Mouse (Mus musculus) heart, postnatal 14 days (tissue): ENCODE measurements around the gene 4933424G06Rik. TPM values are rescaled to one million over a fixed set of nuclear protein-coding genes. Genes with fewer than 3 reads are reported as not detected.
A peak's percentile ranks its signal among the peaks of the same experiment; 100 is the strongest.

Source experiments
- DNase-seq, 2 experiments: peaks; one replicate each; pipeline ENCODE4 v3.0.0; 2021 to 2022
- intact Hi-C: fragments of 180-260 bp; cut with DNase I; formaldehyde crosslinking; loops from one replicate; pipeline ENCODE4 v1.15.1; 2025
- total RNA-seq, 2 experiments: library from RNA; stranded (reverse); gene quantifications; 2 replicates each; pipeline ENCODE4 v1.2.3; 2021

The 4933424G06Rik gene
- total RNA-seq, 2 experiments from 2014 or later = not detected

DNA sequence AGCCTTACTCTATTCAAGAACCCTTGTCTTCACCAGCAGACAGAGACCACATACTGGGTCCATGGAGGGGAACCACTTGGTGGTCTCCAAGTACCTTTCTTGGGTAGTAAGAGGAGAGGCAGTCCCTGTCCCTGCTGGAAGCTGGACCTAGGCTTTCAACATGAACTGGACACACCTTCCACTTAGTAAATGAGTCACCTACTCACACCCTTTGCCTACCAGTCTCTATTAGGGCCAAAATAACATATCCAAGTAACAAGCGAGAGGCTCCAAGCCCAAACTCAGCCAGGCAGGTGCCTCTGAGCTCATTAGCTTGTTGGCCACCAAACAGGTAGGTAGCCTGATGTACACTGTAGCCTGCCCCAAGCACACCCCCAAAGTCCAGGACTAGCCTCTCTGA lies 1.3 kb upstream of the 4933424G06Rik start:
- DNase-seq = no peak
- intact Hi-C loops = no loop called here

DNA sequence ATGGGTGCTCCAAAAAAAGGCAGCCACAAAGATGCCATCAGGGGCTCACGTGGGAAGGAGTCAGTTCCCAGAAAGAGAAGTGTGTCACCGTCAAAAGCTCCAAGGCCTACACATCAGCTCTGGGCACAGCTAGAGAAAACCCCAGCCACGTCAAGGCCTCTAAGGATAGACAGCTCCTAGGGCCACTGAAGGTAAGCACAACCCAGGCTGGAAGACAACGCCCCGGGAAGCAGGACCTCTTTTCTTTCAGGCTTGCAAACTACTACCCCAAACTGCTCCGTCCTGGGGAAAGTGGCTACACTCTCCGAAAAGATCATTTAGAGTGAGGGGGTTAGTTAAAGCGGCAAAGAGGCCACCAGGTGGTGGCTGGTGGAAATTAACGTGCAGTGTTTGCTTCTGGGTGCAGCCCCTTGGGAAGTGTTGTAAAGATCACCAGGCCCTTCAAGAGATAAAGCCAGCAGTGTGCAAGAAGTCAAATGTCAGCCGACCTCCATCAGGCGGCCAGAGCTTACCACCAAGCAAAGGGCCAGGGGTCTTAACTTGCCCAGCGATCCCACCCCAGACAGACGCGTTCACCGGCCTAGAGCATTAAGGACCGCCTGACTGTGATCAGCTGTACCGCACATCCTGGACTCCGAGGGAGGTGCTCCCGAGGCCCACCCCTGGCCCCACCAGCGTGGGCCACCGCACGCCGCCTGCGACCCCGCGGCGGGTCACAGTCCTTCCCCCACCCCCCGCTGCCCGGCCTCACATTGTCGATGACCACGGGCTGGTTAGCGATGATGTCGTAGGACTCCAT lies 695 bp upstream of the 4933424G06Rik start:
- DNase-seq = peak; percentile 25 to 44
- intact Hi-C loops = no loop called here

GRCm38 (mm10) chr1:36711104-36711503 lies 1.2 kb downstream of the 4933424G06Rik start:
- DNase-seq = no peak
- intact Hi-C loops = no loop called here

DNA sequence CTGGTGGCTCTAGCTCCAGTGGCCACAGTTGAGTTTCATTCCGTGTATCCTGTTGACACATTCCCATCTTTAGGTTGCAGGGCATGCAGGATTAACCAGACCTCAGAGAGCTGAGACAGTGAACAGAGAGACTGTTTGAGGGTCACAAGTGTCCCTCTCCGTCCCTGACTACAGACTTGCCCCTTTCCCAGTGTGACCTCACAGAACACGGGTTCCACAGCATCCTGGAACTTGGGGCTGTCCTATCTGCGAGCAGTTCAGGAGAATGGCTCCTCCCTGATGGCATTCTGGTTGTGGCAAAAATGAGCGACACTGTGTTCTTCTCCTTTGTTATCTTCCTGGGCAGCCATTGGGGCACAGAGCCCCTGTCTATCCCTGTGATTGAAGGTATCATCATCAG lies 4.4 kb downstream of the 4933424G06Rik start, which contains the start of gene Actr1b:
TSS of gene Actr1b (minus strand) at position 112 of the 400 bp plus-strand sequence.
- intact Hi-C loops = no loop called here
- no peak for DNase-seq

DNA sequence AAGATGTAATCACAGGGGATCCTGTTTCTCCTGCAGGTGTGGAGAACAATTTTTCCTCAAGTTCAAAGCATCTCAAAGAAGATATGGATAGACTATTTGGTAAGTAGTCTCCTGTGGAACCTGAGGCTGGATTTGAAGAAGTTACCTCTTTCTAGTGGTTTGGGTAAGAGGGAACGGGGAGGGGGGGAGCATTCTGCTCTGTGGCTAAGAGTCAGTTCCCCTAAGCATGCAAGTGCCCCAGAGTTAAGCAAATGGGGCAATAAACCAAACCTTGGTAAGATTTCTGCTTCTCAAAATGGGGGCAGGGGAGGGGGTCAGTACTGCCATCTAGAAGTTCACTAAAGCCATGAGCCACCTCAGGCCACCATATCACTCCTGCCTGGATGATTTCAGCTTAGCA lies 8.8 kb downstream of the 4933424G06Rik start:
- intact Hi-C loops = no loop called here

DNA sequence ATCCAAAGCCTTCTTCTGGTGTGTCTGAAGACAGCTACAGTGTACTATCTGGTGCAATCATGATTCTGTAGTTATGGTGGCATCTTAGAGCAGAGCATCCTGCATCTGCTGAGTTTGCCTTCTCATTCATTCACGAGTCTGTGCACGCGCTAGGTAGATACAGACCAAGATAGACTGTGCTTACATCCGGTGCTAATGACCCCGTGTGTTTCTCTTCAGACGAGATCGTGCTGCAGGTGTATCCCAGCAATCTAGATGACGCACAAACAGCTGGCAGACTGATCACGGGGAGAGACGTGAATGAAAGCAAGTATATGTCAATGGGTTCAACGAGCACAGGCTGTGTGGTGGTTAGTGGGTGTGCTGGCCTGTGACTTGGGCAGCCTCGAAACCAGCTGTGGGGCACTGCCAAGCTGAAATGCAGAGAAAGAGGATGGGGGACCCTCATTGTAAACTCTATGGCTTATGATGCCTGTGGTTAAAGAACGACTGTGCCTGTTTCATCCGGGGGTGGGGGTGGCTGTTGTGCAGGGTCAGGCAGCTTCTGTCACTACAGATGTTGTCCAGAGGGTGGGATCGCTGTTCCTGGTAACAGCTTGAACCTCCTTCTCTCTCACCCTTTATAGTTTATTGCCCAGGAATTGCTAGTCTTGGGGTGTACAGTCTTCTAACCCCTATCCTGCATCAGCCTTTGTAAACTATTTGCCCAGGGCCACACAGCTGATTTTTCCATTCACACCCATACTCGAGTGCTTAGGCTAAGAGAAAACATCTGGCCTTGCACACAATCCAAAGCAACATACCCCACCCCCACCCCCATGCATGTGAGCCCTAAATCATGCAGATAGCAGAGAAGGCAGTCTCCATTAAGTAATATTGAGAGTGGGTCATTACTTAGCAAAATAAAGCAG lies 13.5 kb downstream of the 4933424G06Rik start:
- intact Hi-C loops = no loop called here
- no peak for DNase-seq

More for the DNA sequence above, 8.8 kb downstream of the 4933424G06Rik start:
- no peak for DNase-seq

- DNase-seq = no peak
- intact Hi-C loops = no loop called here
Observed at GRCm38 (mm10) chr1:36724057-36724431, 14.1 kb downstream of the 4933424G06Rik start.

DNA sequence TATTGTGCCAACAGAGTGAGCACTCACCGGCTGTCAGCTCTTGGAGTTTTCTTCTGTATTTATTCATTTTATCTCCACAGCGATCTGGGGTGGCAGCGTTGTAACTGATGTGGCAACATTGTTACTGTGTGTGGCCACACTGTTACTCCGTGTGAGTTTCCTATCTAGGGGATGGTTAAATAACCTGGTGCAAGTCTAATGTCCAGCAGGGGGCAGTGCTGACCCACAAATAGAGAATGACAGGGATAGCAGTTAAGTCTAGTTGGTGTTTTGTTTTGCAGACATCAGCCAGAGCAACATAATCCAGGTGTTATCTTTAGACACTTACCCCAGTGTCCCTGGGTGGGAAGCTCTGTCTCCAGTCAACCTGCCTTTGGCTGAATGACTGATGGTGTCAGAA lies 27.4 kb downstream of the 4933424G06Rik start:
- peak; percentile 77 to 89 for DNase-seq
- intact Hi-C loops = loop anchor here (2.0 kb wide), 1 partner anchor 514 kb away; no protein-coding TSS in a partner anchor

GRCm38 (mm10) chr1:36739231-36739630 lies 29.3 kb downstream of the 4933424G06Rik start:
- intact Hi-C loops = no loop called here
- no peak for DNase-seq

- no peak for DNase-seq
- intact Hi-C loops = no loop called here
Observed at GRCm38 (mm10) chr1:36743046-36743445, 33.1 kb downstream of the 4933424G06Rik start.

- intact Hi-C loops = no loop called here
- peak; percentile 62 to 75 for DNase-seq
Observed at GRCm38 (mm10) chr1:36744268-36744944, 34.5 kb downstream of the 4933424G06Rik start.

DNA sequence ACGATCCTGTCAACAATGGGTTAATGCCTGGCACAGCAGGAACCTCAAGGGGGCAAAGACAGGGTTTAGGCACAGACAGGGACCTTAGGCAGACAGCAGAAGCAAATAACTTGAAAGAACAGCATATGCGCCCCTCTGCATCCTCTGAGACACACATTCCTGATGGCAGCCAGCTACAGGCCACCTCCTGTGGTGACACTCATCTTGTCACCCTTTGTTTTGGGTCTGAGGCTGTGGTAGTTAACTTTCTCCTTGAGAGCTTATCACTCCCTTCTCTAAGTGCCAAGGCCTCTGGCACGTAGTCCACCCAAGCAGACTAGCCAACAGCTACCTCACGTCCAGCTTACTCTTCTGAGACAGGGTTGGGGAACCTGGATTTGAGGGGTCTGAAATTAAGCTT lies 35.7 kb downstream of the 4933424G06Rik start:
- no peak for DNase-seq
- intact Hi-C loops = no loop called here

- peak in 1 of 2 experiments; percentile 35 for DNase-seq
- intact Hi-C loops = no loop called here
Observed at GRCm38 (mm10) chr1:36746452-36746851, 36.5 kb downstream of the 4933424G06Rik start.

- DNase-seq = no peak
Observed at GRCm38 (mm10) chr1:36753932-36754675, 44.2 kb downstream of the 4933424G06Rik start.

DNA sequence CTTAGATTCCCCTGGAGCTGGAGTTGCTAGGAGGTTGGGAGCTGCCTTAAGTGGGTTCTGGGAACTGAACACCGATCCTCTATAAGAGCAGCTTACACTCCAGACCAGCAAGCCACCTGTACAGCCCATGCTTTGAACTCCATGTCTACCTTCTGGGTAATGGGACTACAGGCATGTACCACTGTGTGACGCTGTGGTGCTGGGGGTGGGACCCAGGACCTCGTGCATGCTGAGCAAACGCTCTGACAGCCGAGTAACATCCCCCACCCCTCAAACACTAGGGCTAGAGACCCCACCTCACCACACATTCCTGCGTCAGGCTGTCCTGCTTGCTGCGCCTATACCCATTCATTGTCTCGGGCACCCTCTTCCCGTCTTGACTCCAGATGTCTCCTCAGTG lies 48.6 kb downstream of the 4933424G06Rik start:
- intact Hi-C loops = no loop called here
- DNase-seq = no peak

More at GRCm38 (mm10) chr1:36753932-36754675, 44.2 kb downstream of the 4933424G06Rik start:
- intact Hi-C loops = no loop called here

DNA sequence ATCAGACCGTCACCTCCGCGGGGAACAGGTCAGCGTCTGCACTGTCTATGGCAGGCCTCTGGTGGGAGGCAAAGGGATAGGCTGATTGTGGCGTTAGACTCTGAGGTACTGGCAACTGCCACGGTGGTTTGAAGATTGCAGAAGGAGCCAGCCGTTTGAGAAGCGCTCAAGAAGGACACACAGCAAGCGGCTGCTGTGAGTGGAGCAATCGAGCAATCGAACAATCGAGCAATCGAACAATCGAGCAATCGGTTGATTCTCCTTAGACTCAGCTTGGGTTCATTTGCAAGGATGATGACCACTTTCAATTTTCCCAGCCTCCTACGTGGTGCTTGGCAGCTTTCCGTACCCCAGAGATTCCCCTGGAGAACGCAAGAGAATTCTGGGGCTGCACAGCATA lies 49.1 kb downstream of the 4933424G06Rik start:
- DNase-seq = no peak
- intact Hi-C loops = no loop called here

DNA sequence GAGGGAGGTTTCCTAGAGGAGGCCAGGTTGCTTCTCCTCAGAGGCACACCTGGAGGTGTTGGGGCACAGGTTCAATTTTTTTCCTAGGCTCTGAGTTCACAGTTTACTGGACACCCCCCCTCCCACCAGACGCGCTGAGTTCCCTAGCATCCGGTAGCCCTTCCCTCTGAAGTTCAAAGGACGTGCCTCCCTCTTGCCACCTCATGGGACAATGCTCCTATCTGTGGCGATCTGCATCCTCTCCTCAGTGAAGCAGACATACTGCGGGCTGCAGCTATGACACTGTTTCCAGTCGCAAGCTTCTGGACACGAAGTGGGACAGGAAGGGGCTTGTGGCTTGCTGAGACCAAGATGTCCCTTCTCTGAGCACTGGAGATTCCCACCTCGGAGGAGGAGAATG lies 50.5 kb downstream of the 4933424G06Rik start:
- DNase-seq = no peak
- intact Hi-C loops = no loop called here

DNA sequence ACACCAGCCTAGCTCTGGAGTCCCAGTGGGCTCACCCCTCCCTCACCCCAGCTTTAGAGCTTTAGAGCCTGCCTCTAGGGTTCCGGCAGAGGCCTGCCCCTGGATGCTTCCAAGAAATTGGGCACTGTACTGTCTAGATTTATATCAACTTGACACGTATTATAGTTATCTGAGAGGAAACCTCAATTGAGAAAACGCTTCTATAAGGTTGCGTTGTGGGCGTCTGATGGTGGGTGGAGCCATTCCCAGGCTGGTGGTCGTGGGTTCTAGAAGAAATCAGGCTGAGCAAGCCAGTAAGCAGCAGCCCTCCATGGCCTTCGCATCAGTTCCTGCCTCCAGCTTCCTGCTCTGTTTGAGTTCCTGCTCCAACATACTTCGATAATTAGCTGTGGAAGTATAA lies 51.1 kb downstream of the 4933424G06Rik start:
- intact Hi-C loops = no loop called here
- no peak for DNase-seq

- DNase-seq = no peak
- intact Hi-C loops = no loop called here
Observed at GRCm38 (mm10) chr1:36761568-36761967, 51.6 kb downstream of the 4933424G06Rik start, which contains the start of gene Zap70. Zap70 (plus strand) TSS chr1:36761798.
